Mouse (Mus musculus): ENCODE measurements around the gene Rnf130. TPM values are rescaled to one million over a fixed set of nuclear protein-coding genes. Genes with fewer than 3 reads are reported as not detected.

Rnf130 gene
- polyA plus RNA-seq, 1 experiment = 60.1 TPM

DNA sequence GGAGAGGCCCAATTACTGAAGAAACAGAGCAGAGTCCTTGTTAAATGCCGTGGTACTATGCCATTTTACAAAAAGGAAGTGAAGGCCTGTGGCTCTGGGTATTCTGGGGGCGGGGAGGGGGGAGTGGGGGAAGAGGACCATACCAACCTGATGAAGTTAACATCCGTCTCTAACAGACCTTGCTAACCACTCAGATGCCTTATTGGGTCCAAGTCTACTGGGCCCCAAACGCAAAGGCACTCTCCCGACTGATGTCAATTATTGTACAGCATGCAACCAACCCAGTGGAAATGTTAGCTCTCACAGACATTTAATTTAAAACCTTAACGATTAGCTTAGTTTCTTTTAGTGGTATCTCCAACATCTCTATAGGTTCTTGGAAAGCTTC, 707 bp upstream of the Rnf130 start:
- Histone ChIP-seq H3K4me1 (ENCODE audit: control insufficient read depth, insufficient read depth, low read length) (peaks cover 9% of the 10 kb centered on the region), H3K36me3 (ENCODE audit: control insufficient read depth, insufficient read depth, low read length) (no peaks in the 10 kb centered on the region), H3K4me3 (ENCODE audit: insufficient read depth, low read depth, low read length) (peak overlapping the region; percentile 83; the same call in 1 of the 2 replicates), H3K27ac (ENCODE audit: insufficient read depth, low read depth, low read length) (no peak overlapping the region), H3K27me3 (replicated peaks; ENCODE audit: control insufficient read depth, insufficient read depth, low read length) (no peaks in the 10 kb centered on the region)
- 34% methylated on average over 6 of the region's 6 CpGs for WGBS
- no peak for DNase-seq
- TF ChIP-seq CTCF (conservative IDR thresholded peaks at IDR 0.05; ENCODE audit: insufficient read depth, insufficient read length, low read depth, low read length) (no peak), POLR2A (IDR thresholded peaks at IDR 0.05; ENCODE audit: low read depth, low read length) (no peak)

DNA sequence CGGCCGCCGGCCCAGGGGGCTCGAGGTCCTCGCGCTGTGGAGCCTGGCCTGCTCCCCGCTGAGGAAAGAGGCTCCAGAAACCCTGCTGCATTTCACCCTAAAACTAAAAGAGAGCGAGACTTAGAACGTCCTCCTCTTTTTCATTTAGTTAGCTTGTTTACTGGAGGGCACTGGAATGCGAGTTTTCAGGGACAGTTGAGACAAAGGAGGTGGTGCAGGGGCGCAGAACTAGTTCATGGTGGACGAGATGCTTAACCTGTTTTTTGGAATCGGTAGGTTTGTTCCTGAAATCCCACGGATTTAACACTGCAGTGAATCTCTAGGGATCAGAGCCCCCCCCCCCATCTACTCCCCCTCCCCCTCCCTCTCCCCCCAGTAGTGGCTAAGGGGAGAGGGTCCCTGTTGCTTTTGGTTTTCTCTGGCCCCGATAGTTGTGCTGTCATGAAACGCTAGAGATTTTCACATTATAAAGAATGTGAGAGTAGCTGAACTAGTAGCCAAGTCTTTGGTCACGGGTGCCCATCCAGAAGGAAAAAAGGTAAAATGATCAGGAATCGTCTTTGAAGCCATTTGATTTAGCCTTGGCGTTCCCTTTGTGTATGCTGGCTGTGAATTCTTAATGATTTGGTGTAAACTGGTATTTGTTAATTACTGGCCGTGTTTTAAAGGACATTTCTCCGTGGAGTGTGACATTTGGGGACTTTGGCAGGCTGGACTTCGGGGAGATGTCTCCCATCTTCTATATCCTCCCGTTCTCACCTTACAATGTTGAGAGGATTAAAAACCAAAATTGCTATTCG, 775 bp downstream of the Rnf130 start:
- peak overlapping the region; percentile 83 for H3K4me3 ChIP-seq (ENCODE audit: insufficient read depth, low read depth, low read length)
- TF ChIP-seq POLR2A (IDR thresholded peaks at IDR 0.05; ENCODE audit: low read depth, low read length) = no peak
- TF ChIP-seq CTCF (conservative IDR thresholded peaks at IDR 0.05; ENCODE audit: insufficient read depth, insufficient read length, low read depth, low read length) = no peak
- H3K27ac ChIP-seq (ENCODE audit: insufficient read depth, low read depth, low read length) = no peak overlapping the region
- H3K4me1 ChIP-seq (ENCODE audit: control insufficient read depth, insufficient read depth, low read length) = peaks cover 9% of the 10 kb centered on the region
- DNase-seq = no peak
- 3% methylated on average over 24 of the region's 24 CpGs for WGBS
- no peaks in the 10 kb centered on the region for H3K36me3 ChIP-seq (ENCODE audit: control insufficient read depth, insufficient read depth, low read length)
- no peaks in the 10 kb centered on the region for H3K27me3 ChIP-seq (replicated peaks; ENCODE audit: control insufficient read depth, insufficient read depth, low read length)

DNA sequence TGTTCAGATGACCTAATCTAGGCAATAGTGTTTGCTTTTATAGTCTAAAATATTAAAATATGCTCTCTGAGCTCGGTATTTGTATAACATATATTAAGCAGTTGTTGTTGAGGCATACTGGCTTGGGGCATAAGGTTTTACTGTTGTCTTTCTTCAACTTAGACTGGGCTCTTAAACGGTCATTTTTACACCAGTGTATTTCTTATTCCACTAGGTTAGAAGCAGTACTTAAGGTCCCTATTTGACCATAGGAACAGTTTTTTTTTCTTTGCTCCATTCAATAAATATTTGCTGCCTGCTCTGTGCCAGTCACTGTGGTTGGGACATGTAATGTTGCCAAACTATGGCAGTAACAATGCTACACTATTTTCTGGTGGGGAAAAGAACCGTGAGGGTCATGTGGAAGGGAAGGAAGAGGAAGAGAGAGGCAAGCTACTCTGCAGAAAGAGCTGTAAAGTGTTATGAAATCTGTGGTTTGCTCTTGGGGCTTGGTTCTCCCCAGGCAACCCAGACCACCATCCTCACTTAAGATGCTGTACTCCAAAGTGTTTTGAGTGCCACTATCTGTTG, 1.5 kb downstream of the Rnf130 start:
- TF ChIP-seq CTCF (conservative IDR thresholded peaks at IDR 0.05; ENCODE audit: insufficient read depth, insufficient read length, low read depth, low read length) (no peak), POLR2A (IDR thresholded peaks at IDR 0.05; ENCODE audit: low read depth, low read length) (no peak)
- WGBS = 25% methylated on average over 3 of the region's 3 CpGs
- no peak overlapping the region for H3K27ac ChIP-seq (ENCODE audit: insufficient read depth, low read depth, low read length)
- H3K27me3 ChIP-seq (replicated peaks; ENCODE audit: control insufficient read depth, insufficient read depth, low read length) = no peaks in the 10 kb centered on the region
- peaks cover 9% of the 10 kb centered on the region for H3K4me1 ChIP-seq (ENCODE audit: control insufficient read depth, insufficient read depth, low read length)
- H3K4me3 ChIP-seq (ENCODE audit: insufficient read depth, low read depth, low read length) = no peak overlapping the region
- no peak for DNase-seq
- H3K36me3 ChIP-seq (ENCODE audit: control insufficient read depth, insufficient read depth, low read length) = no peaks in the 10 kb centered on the region

DNA sequence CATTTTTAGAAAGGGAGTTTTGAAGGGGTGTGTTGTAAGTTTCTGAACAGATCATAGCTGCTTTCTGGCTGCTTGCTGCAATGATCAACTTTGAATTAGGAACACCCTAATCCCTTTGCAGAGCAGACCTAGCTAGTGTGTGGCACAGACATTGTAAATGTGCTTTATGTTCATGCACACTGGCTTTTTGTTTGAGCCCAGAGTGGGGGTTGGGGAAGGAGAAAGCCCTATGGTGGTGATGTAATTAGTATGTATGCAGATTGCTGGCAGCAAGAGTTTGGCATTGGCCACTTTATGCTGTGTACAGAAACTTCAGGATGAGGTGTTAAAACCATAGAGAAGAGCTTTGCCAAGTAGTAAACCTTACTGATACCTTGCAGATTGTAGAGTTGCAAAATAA, 3.3 kb downstream of the Rnf130 start:
- H3K27me3 ChIP-seq (replicated peaks; ENCODE audit: control insufficient read depth, insufficient read depth, low read length) = no peaks in the 10 kb centered on the region
- H3K4me1 ChIP-seq (ENCODE audit: control insufficient read depth, insufficient read depth, low read length) = peaks cover 9% of the 10 kb centered on the region

DNA sequence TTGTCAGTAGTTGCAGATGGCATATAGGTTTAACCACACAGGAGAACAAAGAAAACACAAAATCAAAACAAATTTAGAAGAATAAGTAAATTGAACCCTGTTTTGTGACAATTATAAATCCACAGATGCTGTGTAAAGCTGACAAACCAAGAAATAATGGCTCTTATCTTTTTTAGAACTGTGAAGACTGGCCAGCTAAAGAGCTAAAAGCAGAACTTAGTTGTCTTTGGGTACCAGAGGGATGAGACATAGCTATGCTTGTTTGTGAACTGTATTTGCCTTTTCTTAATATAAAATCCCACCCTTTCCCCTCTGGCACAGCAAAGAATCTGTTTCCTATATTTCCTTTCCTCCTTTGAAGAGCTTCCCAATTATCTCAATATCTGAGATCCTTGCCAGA, 9.0 kb downstream of the Rnf130 start:
- Histone ChIP-seq H3K4me3 (ENCODE audit: insufficient read depth, low read depth, low read length) (no peak overlapping the region), H3K36me3 (ENCODE audit: control insufficient read depth, insufficient read depth, low read length) (no peaks in the 10 kb centered on the region), H3K27ac (ENCODE audit: insufficient read depth, low read depth, low read length) (no peak overlapping the region), H3K27me3 (replicated peaks; ENCODE audit: control insufficient read depth, insufficient read depth, low read length) (no peaks in the 10 kb centered on the region), H3K4me1 (ENCODE audit: control insufficient read depth, insufficient read depth, low read length) (peaks cover 9% of the 10 kb centered on the region; the same call in 1 of the 2 replicates)
- TF ChIP-seq CTCF (conservative IDR thresholded peaks at IDR 0.05; ENCODE audit: insufficient read depth, insufficient read length, low read depth, low read length) (no peak), POLR2A (IDR thresholded peaks at IDR 0.05; ENCODE audit: low read depth, low read length) (no peak)
- no peak for DNase-seq

More for the DNA sequence above, 3.3 kb downstream of the Rnf130 start:
- Histone ChIP-seq H3K4me3 (ENCODE audit: insufficient read depth, low read depth, low read length) (no peak overlapping the region), H3K27ac (ENCODE audit: insufficient read depth, low read depth, low read length) (no peak overlapping the region), H3K36me3 (ENCODE audit: control insufficient read depth, insufficient read depth, low read length) (no peaks in the 10 kb centered on the region)
- TF ChIP-seq POLR2A (IDR thresholded peaks at IDR 0.05; ENCODE audit: low read depth, low read length) (no peak), CTCF (conservative IDR thresholded peaks at IDR 0.05; ENCODE audit: insufficient read depth, insufficient read length, low read depth, low read length) (no peak)
- no peak for DNase-seq

DNA sequence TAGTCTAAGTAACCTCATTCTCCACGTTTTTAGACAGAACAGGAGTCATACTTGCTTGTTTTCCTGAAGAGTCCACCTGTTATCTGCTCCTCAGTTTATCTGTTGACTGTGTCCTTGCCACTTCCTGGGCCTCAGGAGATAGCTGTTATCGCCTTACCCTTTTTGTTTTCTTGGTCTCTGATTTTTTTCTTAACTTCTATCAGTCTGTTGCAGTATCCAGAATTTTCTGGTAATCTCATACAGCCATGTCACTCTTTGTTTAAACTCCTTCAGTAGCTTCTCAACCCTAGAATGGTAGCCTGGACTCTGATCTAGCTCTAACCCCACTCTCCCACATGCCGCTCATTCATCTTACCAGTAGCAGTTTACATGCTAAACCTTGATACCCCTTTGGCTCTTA, 10.6 kb downstream of the Rnf130 start:
- Histone ChIP-seq H3K36me3 (ENCODE audit: control insufficient read depth, insufficient read depth, low read length) (no peaks in the 10 kb centered on the region), H3K27ac (ENCODE audit: insufficient read depth, low read depth, low read length) (peak overlapping the region; percentile 16; the same call in 1 of the 2 replicates), H3K4me3 (ENCODE audit: insufficient read depth, low read depth, low read length) (no peak overlapping the region), H3K27me3 (replicated peaks; ENCODE audit: control insufficient read depth, insufficient read depth, low read length) (no peaks in the 10 kb centered on the region), H3K4me1 (ENCODE audit: control insufficient read depth, insufficient read depth, low read length) (peaks cover 9% of the 10 kb centered on the region; the same call in 1 of the 2 replicates)
- WGBS = 78% methylated on average over 3 of the region's 3 CpGs
- DNase-seq = no peak
- TF ChIP-seq CTCF (conservative IDR thresholded peaks at IDR 0.05; ENCODE audit: insufficient read depth, insufficient read length, low read depth, low read length) (no peak), POLR2A (IDR thresholded peaks at IDR 0.05; ENCODE audit: low read depth, low read length) (no peak)

DNA sequence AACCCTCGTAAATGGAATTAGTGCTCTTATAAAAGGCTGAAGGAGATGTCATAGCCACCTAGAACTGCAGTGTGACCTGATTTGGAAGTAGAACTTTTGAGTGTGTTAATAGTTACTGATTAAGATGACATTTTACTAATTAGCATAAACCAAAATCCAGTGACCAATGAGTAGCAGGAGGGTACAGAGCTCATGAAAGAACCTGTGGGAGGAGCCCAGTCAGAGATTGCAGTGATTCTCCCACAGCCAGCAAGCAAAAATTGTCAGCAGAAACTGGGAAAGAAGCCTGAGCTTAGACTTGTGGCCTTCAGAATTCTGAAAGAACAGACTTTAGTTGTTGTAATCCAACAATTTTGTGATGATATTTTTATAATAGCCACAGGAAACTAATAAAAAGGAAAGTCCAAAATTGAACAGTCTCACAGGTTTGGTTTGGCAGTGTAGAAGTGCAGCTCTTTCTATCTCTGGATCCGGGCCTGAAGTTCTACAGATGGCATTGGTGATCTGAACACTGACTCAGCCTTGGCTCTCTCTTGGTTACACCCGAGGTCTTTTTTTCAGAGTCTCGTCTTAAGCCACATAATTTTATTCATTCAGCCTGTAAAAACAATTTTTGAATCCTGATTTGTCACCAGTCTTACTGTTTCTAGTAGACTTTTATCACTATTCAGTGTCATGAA, 11.8 kb downstream of the Rnf130 start:
- H3K27me3 ChIP-seq (replicated peaks; ENCODE audit: control insufficient read depth, insufficient read depth, low read length) = no peaks in the 10 kb centered on the region
- 0 out of 2 replicates have a peak overlapping the region, but pooled peaks have one; percentile 3 for H3K27ac ChIP-seq (ENCODE audit: insufficient read depth, low read depth, low read length)
- no peaks in the 10 kb centered on the region for H3K36me3 ChIP-seq (ENCODE audit: control insufficient read depth, insufficient read depth, low read length)
- 49% methylated on average over 4 of the region's 4 CpGs for WGBS
- no peak overlapping the region for H3K4me3 ChIP-seq (ENCODE audit: insufficient read depth, low read depth, low read length)
- TF ChIP-seq CTCF (conservative IDR thresholded peaks at IDR 0.05; ENCODE audit: insufficient read depth, insufficient read length, low read depth, low read length) (no peak), POLR2A (IDR thresholded peaks at IDR 0.05; ENCODE audit: low read depth, low read length) (no peak)
- H3K4me1 ChIP-seq (ENCODE audit: control insufficient read depth, insufficient read depth, low read length) = peaks cover 9% of the 10 kb centered on the region; the same call in 1 of the 2 replicates
- peak; percentile 50 for DNase-seq

Measured in kidney, adult 2 months (tissue).